Mouse (Mus musculus) thymus, adult 2 months (tissue): Measurements from ENCODE around the gene Ano4.

Source experiments
- CTCF ChIP-seq: fragments of 200-500 bp; IDR thresholded peaks from 2 replicates; pipeline ENCODE4 v1.5.1; 2012; ENCODE audit warnings: mild to moderate bottlenecking, control low read depth, low read length, moderate library complexity, borderline replicate concordance; ENCODE audit not compliant: control insufficient read depth, poor library complexity, insufficient read depth; ENCODE audit errors: extremely low read depth
- POLR2A ChIP-seq: fragments of 200-500 bp; IDR thresholded peaks from 2 replicates; pipeline ENCODE4 v1.6.1; 2012; ENCODE audit warnings: mild to moderate bottlenecking, low read length, control low read depth, moderate library complexity; ENCODE audit not compliant: control insufficient read depth, poor library complexity, insufficient read depth; ENCODE audit errors: extremely low read depth

- TF ChIP-seq CTCF (no peak), POLR2A (no peak)
Observed at GRCm38 (mm10) chr10:89289290-89289689, 55.3 kb downstream of the Ano4 start.
